Mouse (Mus musculus) hindbrain, postnatal 0 days (tissue): ENCODE results near the gene A830005F24Rik. TPM values are rescaled to one million over a fixed set of nuclear protein-coding genes. Genes with fewer than 3 reads are reported as not detected.
A peak's percentile ranks its signal among the peaks of the same experiment; 100 is the strongest.

ENCODE experiments used
- ATAC-seq: fragments of 200-750 bp; cut with Nextera tagmentation; 2 replicates; pipeline ENCODE4 v1.8.0; 2017; ENCODE audit warnings: mild to moderate bottlenecking, moderate TSS enrichment, moderate library complexity
- DNase-seq: peaks from one replicate; pipeline ENCODE4 v3.0.0-alpha.2; 2015; ENCODE audit warnings: low spot score
- H3K27ac ChIP-seq: fragments of 300-500 bp; sonication (generic); 2 replicates; pipeline ENCODE4 v1.5.1; 2014; ENCODE audit warnings: mild to moderate bottlenecking
- H3K27me3 ChIP-seq: fragments of 300-500 bp; sonication (generic); 2 replicates; pipeline ENCODE4 v1.6.1; 2014; ENCODE audit warnings: low read length, mixed read lengths; ENCODE audit not compliant: insufficient read depth
- H3K36me3 ChIP-seq: fragments of 300-500 bp; sonication (generic); 2 replicates; pipeline ENCODE4 v1.6.1; 2014; ENCODE audit warnings: low read length, mixed read lengths; ENCODE audit not compliant: insufficient read depth
- H3K4me1 ChIP-seq: fragments of 300-500 bp; sonication (generic); 2 replicates; pipeline ENCODE4 v1.6.1; 2014; ENCODE audit warnings: antibody characterized with exemption, low read length, mixed read lengths; ENCODE audit not compliant: insufficient read depth
- H3K4me2 ChIP-seq: fragments of 300-500 bp; sonication (generic); 2 replicates; pipeline ENCODE4 v1.6.1; 2014; ENCODE audit warnings: low read depth, mild to moderate bottlenecking, low read length, moderate library complexity, mixed read lengths
- H3K4me3 ChIP-seq: fragments of 300-500 bp; sonication (generic); 2 replicates; pipeline ENCODE4 v1.5.1; 2014; ENCODE audit warnings: low read length
- H3K9ac ChIP-seq: fragments of 300-500 bp; sonication (generic); replicated peaks from 2 replicates; pipeline ENCODE4 v1.6.1; 2014; ENCODE audit warnings: mild to moderate bottlenecking, low read length, moderate library complexity, mixed read lengths
- H3K9me3 ChIP-seq: fragments of 300-500 bp; sonication (generic); 2 replicates; pipeline ENCODE4 v1.6.1; 2016; ENCODE audit warnings: low read length, mixed read lengths
- CTCF ChIP-seq: IDR thresholded peaks from 2 replicates; pipeline ENCODE4 v1.5.1; 2016; ENCODE audit warnings: antibody characterized with exemption, control low read depth, low read depth
- WGBS: fragments of 180-500 bp; shearing (Covaris S2); extraction: QIAGEN DNeasy Blood & Tissue Kit; methylation state at CpG from one replicate; pipeline ENCODE4 v1.1.7; 2014; 5-methylcytosine and 5-hydroxymethylcytosine counted together
- polyA plus RNA-seq: library from polyadenylated mRNA; unstranded; fragments of >200 nt; fragmentation: Nextera tagmentation; extraction: Ambion mirVana; gene quantifications from 2 replicates; pipeline ENCODE4 v1.2.1, GENCODE M21; 2015
- total RNA-seq: library from RNA; depleted of rRNA; stranded (reverse); fragments of >200 nt; gene quantifications from 2 replicates; pipeline ENCODE4 v1.2.3, GENCODE M21; 2014; rRNA removed

The A830005F24Rik gene
- total RNA-seq (2.2 TPM in 1 of 2 replicates, not detected in the other), polyA plus RNA-seq (1.6 and 1.9 TPM in 2 replicates)

DNA sequence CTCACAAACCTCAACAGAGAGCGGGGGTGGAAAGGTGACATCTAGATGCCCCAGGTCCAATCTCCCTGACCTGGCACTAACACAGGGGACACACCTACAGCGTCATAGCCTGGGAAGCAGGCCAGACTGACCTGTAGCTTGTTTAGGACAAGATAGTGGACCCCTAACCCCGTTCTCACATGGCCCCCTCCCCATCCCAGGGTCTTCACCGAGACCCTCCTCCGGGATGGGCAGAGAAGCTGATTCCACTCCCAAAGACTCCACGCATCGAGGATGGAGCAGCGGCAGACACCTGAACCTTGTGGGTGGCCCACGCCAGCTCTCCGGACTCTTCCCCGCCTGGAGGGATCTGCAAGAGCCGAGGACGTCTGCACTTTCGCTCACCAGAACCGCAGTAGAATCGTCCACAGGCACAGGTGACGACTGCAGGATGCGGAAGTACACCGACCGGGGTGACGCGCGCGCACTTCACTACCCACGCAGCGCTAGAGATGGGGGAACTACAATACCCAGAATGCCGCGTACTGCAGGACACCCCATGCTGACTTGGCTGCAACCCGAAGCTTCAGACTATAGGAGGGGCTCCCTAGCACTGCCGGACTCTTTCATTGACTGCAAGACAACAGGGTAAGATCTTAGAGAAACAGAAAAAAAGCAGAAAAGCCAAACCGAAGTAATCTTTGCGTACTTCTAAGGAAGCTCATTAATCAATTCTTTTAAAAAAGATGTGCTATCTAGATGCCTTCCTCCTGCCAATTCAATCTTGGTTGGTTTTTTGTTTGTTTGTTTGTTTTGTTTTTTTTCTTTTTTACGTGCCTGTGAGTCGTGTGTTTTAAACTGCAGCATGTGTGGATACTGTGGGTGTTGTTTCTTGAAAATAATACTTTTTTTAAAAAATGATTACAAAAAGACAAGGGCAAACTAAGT lies at the start of gene A830005F24Rik, which contains the start of gene Zfp169:
Gene A830005F24Rik, plus strand, starts transcription at position 568 of the 927 bp plus-strand sequence.
Gene Zfp169, minus strand, starts transcription at position 449 of the 927 bp plus-strand sequence.
- H3K27ac ChIP-seq: peak within 1 kb of the TSS; percentile 68
- peak within 1 kb of the TSS; percentile 80 for H3K9ac ChIP-seq
- H3K27me3 ChIP-seq: no peaks in the 10 kb centered on the region
- peak within 1 kb of the TSS; percentile 71 for H3K4me2 ChIP-seq
- DNase-seq (peak; percentile 95), ATAC-seq (peak; percentile 99)
- H3K4me3 ChIP-seq: peak within 1 kb of the TSS; percentile 70
- peak; percentile 34 for TF ChIP-seq CTCF
- H3K36me3 ChIP-seq: no peaks in the 10 kb centered on the region
- no peaks in the 10 kb centered on the region for H3K9me3 ChIP-seq
- no peaks in the 10 kb centered on the region; the same call in 1 of the 2 replicates for H3K4me1 ChIP-seq
- WGBS: 2% methylated on average over 34 of the region's 34 CpGs

DNA sequence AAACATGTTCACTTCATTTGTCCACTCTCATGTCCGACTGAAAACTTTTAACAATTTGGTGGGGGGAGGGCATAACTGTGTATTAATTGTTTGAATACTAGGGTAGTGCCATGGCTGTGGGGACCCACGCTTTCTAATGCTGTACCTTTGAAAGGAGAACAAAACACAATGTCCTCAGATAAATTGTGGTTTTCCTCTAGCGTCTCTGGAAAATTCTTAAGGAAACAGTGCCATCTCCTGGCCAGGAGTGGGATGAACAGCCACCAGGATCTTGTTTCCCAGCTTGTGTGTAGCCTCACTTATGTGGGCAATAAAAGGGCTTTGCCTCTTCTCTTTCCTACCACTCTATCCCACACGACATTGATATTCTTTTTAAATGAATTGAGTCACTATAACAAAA lies 49.2 kb upstream of the A830005F24Rik start:
- Histone ChIP-seq H3K4me1 (peaks cover 6% of the 10 kb centered on the region; the same call in 1 of the 2 replicates), H3K4me2 (no peak overlapping the region), H3K27me3 (no peaks in the 10 kb centered on the region), H3K9me3 (no peaks in the 10 kb centered on the region), H3K4me3 (no peak overlapping the region), H3K27ac (no peak overlapping the region), H3K9ac (no peak overlapping the region), H3K36me3 (no peaks in the 10 kb centered on the region)
- ATAC-seq (peak; percentile 69), DNase-seq (peak; percentile 89)
- WGBS: 8% methylated on average over 4 of the region's 4 CpGs
- peak; percentile 87 for TF ChIP-seq CTCF

DNA sequence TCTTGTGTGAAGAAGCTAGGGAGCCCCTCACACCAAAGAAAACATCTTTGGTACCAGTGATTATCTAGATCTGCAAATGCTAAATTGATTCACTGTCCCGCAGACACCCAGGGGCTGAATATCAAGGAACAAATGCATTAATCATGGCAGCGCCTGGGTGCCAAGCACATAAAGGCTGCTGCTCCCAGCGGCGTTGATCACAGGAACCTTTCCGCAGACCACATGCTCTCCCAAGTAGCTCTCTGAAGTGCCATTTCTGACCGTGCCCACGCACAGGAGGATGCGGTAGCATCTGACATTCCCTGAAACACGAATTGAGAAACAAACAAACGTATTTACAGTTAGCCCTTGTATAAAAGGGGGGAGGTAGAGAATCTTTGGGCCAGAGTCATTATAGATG lies 47.2 kb upstream of the A830005F24Rik start:
- Histone ChIP-seq H3K36me3 (no peaks in the 10 kb centered on the region), H3K4me1 (peaks cover 6% of the 10 kb centered on the region; the same call in 1 of the 2 replicates), H3K27me3 (no peaks in the 10 kb centered on the region), H3K9me3 (no peaks in the 10 kb centered on the region), H3K4me3 (no peak overlapping the region), H3K4me2 (peak overlapping the region; percentile 25; the same call in 1 of the 2 replicates), H3K9ac (no peak overlapping the region), H3K27ac (no peak overlapping the region)
- ATAC-seq (no peak), DNase-seq (peak; percentile 24)
- WGBS: 25% methylated on average over 10 of the region's 10 CpGs
- TF ChIP-seq CTCF: no peak

- H3K27me3 ChIP-seq: no peaks in the 10 kb centered on the region
- no peak for TF ChIP-seq CTCF
- no peak overlapping the region for H3K4me3 ChIP-seq
- no peaks in the 10 kb centered on the region for H3K36me3 ChIP-seq
- no peak for ATAC-seq
- no peak for DNase-seq
- H3K9me3 ChIP-seq: no peaks in the 10 kb centered on the region
- 58% methylated on average over 15 of the region's 15 CpGs for WGBS
- H3K27ac ChIP-seq: no peak overlapping the region
- peaks cover 6% of the 10 kb centered on the region; the same call in 1 of the 2 replicates for H3K4me1 ChIP-seq
- H3K4me2 ChIP-seq: no peak overlapping the region
- no peak overlapping the region for H3K9ac ChIP-seq
These were observed 44.7 kb upstream of the A830005F24Rik start for GRCm38 (mm10) chr13:48468656-48469180.

GRCm38 (mm10) chr13:48483606-48484005 lies 29.8 kb upstream of the A830005F24Rik start:
- Histone ChIP-seq H3K9me3 (no peaks in the 10 kb centered on the region), H3K4me3 (no peak overlapping the region), H3K27ac (no peak overlapping the region), H3K4me2 (no peak overlapping the region), H3K27me3 (no peaks in the 10 kb centered on the region), H3K4me1 (no peaks in the 10 kb centered on the region), H3K36me3 (no peaks in the 10 kb centered on the region), H3K9ac (no peak overlapping the region)
- no peak for TF ChIP-seq CTCF
- DNase-seq (no peak), ATAC-seq (no peak)
- WGBS: 91% methylated on average over 4 of the region's 4 CpGs

DNA sequence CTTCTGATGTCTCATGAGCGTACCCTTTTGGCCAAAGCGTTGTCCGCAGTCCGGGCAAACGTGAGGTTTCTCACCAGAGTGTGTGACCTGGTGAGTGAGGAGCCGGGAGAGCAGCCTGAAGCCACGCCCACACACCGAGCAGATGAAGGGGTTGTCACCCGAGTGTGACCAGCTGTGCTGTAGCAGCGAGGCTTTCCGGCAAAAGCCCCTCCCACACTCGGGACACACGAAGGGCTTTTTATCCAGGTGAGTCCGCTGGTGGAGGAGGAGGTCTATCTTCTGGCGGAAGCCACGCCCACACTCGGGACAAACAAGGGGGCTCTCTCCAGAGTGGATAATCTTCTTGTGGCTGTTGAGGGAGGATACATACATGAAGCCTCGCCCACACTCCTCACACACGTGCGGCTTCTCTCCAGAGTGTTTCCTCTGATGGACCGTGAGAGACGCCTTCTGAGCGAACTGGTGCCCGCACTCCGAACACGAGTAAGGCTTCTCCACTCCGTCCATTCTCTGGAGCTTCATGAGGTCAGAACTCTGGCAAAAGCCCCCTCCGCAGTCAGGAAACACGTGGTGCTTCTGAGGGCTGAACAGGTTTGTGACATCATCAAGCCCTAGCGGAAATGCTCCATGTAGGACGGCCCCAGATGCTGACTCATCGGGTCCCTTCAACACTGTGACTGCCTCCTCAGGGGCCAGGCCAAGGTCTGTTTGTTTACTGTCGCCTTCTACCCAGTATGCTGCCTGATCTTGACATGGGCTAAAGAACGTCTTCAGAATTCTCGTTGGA lies 22.8 kb upstream of the A830005F24Rik start:
- 0 out of 2 replicates have a peak, but pooled peaks cover 2% of the 10 kb centered on the region for H3K9me3 ChIP-seq
- no peak for TF ChIP-seq CTCF
- no peak overlapping the region for H3K4me2 ChIP-seq
- WGBS: 90% methylated on average over 35 of the region's 35 CpGs
- H3K36me3 ChIP-seq: peaks cover 32% of the 10 kb centered on the region
- ATAC-seq: no peak
- no peaks in the 10 kb centered on the region for H3K4me1 ChIP-seq
- H3K4me3 ChIP-seq: no peak overlapping the region
- H3K27me3 ChIP-seq: no peaks in the 10 kb centered on the region
- H3K9ac ChIP-seq: no peak overlapping the region
- no peak for DNase-seq
- H3K27ac ChIP-seq: no peak overlapping the region
